Mouse (Mus musculus) lung, adult 18-20 months (tissue): ENCODE measurements around the gene Plin5.
"Not testable (repeated sequence)": the region's sequence is repeated elsewhere in the genome, so short reads cannot be mapped to it uniquely, and the experiment has no call there.

Source experiments
- DNase-seq, 2 experiments: peaks; one replicate each; pipeline ENCODE4 v3.0.0; 2022; ENCODE audit warnings: mixed read lengths in 2 of 2

Gene Plin5

DNA sequence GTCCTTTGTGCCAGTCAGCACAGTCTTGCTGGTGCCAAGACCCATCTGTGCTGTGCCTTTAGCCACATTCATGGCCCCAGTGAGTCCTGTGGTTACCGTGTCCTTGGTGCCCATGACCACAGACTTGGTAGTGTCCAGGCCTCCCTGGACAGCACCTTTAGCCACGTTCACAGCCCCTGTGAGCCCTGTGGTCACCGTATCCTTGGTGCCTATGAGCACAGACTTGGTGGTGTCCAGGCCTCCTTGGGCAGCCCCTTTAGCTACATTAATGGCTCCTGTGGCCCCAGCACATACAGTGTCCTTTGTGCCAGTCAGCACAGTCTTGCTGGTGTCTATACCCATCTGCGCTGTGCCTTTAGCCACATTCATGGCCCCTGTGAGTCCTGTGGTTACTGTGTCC, 11.0 kb downstream of the Plin5 start:
- DNase-seq = not testable (repeated sequence)

DNA sequence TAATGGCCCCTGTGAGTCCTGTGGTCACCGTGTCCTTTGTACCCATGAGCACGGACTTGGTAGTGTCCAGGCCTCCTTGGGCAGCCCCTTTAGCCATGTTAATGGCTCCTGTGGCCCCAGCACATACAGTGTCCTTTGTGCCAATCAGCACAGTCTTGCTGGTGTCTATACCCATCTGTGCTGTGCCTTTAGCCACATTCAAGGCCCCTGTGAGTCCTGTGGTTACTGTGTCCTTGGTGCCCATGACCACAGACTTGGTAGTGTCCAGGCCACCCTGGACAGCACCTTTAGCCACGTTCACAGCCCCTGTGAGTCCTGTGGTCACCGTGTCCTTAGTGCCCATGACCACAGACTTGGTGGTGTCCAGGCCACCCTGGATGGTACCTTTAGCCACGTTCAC, 12.6 kb downstream of the Plin5 start:
- not testable (repeated sequence) for DNase-seq

DNA sequence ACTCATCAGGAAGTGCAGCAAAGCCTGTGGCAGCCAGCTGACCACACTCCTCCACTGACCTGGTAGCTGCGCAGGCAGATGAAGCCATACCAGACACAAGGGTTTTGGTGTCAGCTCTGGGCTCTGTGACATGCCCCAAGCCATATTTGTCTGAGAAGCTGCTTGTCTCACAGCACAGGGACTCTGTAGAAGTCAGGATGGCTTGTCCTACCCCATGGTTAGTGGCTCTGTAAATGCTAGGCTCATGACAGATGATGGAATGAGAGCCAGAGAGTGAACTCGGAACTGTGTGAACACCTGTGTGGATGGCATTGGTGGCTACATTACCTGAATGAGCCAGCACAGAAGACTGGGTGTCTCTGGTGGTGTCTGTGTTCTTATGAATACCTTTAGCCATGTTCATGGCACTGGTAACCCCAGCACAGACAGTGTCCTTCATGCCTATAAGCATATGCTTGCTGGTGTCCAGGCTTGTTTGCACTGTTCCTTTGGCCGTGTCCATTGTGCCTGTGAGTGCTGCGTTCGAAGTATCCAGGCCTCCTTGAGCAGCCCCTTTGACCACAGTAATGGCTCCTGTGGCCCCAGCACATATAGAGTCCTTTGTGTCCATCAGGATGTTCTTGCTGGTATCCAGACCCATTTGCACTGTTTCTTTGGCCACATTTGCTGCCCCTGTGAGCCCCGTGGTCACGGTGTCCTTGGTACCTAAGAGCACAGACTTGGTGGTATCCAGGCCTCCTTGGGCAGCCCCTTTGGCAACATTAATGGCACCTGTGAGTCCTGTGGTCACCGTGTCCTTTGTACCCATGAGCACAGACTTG, 13.7 kb downstream of the Plin5 start:
- no peak for DNase-seq

DNA sequence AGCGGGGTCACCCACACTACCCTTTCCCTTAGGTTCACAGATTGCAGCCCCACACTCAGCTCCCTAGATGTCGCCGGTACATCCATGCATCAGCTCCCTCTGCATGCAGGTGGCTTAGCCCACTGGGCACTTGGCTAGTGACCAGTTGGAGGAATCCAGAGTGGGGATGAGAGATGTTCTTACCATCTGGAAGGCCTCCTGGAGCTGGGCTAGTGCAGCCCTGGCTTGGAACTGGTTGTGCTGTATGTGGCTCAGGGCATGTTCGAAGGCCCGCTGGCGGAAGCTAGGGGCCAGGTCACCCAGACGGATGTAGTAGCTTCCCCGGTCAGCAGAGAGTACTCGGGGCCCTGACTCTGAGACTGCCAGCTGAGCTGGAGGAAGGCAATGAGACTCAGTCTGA, 14.5 kb downstream of the Plin5 start:
- DNase-seq = no peak

DNA sequence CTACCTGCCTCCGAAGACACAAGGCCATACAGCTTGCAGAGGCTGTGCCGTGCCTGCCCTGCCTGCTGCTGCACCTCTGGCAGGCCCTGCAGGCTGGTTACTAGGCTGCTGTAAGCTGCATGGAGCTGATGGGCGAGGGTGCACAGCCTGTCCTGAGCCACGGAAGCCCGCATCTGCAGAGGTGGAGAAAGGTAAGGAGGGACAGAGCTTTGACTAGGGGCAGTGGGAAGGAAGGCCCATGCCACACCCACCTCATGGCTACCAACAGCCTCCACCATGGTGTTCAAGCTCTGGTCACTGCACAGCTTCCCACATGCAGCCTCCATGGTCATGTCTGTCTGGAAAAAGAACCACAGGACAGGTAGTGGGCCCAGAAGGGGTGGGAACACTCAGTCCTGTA, 15.2 kb downstream of the Plin5 start:
- DNase-seq = no peak

DNA sequence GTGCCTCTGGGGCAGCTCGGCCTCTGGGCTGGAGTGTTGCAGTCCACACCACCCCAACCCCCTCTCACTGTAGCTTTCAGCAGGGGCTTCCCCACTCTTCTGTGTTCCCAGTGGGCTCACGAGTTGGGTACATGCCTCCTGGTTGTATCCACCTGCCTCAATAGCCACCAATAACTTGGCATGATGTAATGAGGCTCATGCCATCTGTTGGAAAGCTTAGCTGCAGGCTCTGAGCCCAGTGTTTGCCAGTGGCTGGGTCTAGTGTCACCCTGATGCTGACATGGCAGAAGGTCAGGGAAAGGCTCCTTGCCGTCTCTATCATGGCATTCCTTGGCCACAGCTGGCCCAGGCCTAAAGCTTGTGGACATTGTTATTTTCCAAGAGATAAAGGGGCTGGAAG, 16.6 kb downstream of the Plin5 start:
- no peak for DNase-seq

DNA sequence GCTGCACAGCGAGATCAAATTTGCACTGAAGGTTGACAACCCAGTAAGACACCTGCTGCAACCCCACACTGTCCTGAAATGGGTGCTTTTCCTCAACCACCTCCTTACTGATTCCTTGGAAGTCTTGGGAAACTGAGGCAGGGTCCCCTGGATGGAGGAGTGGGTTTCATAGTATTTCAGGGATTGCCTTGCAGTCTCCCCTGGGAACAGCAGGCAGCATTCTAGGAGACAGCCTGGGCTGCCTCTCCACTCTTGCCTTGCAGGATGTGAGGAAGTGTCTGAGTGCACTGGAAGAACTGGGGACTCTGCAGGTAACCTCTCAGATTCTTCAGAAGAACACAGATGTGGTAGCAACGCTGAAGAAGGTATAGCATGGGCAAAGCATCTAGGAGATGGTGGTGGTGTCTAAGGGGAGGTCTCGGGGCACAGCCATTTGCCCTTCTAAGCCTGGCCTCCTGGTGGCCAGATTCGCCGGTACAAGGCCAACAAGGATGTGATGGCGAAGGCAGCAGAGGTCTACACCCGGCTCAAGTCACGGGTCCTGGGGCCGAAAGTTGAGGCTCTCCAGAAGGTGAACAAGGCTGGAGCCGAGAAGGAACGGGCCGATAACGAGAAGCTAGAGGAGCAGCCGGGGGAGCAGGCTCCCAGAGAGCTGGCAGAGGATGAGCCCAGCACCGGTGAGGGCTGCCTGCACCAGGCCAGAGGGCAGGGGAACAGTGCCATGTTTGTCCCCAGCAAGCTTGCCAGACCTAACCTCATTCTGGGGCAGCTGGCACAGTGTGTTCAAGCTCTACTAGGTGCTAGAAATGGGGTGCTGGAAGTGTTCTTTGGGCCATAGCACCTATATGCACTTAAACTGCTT, 18.5 kb downstream of the Plin5 start:
- no peak for DNase-seq

DNA sequence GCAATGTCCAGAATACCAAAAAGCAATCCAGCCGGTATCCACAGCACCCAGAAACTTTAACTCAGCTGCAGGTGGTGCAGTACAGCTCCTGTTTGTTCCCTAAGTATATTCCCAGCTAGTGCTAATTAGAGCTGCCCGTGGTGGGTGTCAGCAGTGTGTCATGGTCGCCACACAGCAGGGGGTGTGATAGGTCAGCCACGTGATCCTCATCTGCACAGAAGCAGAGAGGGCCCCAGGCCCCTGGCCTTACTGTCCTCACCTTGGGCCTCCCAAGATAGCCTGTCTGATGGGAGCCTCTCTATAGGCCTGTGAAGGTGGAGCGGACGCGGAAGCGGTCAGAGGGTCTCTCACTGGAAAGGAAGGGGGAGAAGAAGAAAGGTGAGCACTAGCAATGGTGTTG, 19.2 kb downstream of the Plin5 start:
- DNase-seq = no peak

DNA sequence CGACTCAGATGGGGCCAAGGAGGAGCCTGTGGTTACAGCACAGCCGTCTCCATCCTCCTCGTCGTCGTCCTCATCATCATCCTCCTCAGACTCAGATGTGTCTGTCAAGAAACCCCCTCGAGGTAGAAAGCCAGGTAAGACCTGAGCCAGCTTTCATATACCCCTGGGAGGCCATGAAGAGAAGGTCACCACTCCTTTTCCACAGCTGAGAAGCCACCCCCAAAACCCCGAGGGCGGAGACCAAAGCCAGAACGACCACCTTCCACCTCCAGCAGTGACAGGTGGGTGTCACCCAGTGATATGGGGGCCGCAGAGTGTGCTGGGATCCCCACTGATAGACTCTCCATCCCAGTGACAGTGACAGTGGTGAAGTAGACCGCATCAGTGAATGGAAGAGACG, 20.5 kb downstream of the Plin5 start:
- no peak for DNase-seq

DNA sequence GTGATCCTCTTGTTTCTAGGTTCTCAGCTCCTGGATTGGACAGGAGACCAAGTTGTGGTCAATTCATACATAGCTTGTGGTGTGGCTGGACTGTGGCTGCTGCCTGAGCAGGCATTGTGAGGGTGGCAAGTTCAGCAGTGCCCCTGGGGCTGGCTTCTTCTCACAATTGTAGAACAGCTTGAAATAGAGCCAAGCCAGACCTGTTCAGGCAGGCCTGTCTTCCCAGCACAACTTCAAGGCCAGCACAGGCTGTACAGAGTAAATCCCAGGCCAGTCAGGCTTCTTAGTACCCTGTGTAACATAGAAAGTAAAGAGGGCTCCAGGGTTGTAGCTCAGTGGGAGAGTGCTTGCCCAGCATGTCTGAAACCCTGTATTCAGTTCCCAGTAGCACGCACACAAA, 24.6 kb downstream of the Plin5 start:
- no peak for DNase-seq

DNA sequence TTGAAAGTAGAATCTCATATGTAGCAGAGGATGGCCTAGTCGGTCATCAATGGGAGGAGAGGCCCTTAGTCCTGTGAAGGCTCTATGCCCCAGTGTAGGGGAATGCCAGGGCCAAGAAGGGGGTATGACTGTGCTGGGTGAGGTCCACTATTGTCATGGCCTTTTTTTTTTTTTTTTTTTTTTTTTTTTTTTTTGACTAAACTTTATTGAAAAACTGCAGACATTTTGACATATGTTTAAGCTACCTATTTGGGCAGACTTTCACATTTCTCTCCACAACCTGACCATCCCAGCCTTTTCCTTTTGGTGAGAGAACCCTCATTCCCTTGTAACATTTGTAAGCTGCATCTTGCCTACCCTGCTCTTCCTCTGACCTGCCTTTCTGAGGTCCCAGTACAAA, 25.1 kb downstream of the Plin5 start:
- no peak for DNase-seq

DNA sequence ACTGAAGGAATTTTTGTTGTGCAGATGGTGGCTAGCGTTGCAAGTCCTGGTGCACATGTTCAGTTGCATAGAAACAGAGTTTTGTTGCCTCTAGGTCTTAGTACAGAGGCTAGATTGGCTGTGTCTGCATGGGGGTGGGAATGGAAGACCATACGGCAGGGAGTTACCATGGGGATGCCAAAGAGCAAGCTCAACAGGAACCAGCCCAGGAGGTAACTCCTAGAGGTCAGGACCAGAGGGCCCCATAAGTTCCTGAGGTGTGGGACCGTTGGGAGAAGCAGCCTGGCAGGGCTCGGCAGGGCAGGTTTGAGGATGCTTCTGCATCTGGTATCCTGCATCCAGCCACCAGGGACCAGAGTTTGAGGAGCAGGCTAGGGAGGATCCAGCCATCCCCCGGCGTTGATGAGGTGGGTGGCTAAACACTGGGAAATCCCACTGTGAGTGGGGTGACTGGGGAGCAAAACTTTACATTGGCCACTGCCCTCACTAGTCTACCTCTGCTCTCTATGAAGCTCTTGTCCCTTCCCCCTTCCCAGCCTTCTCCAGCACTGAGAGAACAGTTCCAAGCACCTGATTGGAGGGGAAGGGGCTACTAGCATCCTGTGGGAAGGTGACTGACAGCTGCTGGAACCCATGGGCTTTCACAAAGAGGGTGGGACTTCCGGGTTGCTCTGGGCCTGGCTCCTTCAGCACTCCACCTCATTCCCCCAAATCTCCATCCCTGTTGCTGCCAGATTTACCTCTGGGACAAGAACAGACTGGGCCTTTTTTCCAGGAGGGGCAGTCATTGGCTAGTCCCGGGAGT, 36.4 kb downstream of the Plin5 start:
- no peak for DNase-seq

DNA sequence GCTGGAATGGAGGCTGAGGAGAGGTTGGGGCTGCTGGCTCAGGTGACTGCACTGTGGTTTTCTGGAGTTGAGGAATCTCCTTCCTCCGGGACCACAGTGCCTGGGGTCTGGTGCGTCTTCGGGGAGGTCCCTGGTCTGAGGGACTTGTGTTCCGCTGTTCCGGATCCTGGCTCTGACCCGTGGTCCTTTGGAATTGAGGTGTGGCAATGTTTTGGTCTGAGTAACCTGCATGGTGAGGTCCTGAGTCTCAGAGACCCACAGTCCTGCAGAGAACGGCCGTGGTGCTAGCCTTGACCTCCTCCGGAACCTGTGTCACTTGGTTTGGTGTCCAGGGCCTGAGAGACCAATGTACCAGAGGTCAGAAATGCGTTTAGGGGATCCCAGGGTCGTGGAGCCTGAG, 37.5 kb downstream of the Plin5 start:
- peak in 1 of 2 experiments; percentile 21 for DNase-seq

DNA sequence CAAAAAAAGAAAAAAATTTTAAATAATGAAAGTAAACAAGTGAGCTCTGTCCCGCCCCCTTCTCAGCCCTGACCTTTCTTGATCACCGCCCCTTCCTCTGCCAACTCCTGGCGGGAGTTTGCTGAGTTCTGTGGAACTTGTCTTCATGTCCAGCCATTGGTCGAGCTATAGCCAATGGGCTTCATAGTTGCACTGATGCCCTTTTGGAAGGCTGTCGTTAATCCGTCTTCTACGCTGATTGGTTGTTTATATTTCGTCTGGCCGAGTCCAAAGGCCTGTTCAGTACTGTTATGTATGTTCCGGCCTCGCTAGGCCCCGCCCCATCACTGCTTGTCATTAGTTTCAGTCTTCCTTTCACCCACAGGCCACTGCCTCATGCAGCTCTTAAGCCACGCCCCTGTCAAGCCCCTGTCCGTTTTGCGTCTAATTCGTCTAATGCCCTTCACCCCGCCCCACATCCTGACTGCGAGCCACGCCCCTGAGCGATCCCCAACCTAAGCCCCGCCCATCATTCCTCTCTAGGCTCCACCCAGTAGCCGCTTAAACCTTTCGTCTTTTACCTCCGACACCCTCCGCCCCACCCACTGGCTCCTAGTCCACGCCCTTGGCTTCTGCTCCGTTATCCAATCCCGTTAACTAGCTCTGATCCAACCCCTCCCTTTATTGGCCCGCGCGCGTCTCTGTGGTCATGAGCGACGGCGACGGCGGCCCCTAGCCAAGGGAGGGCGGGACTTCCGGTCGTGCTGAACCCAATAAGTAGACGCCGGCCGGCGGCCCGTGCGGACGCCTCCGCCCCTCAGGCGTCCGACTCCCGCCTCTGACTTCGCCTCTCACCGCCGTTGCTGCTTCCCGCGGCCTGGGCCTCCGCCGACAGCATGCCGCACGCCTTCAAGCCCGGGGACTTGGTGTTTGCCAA, 38.3 kb downstream of the Plin5 start, which contains the start of gene Hdgfl2:
Gene Hdgfl2 (plus strand): TSS at position 755 of the 916 bp plus-strand sequence.
- peak; percentile 100 for DNase-seq

DNA sequence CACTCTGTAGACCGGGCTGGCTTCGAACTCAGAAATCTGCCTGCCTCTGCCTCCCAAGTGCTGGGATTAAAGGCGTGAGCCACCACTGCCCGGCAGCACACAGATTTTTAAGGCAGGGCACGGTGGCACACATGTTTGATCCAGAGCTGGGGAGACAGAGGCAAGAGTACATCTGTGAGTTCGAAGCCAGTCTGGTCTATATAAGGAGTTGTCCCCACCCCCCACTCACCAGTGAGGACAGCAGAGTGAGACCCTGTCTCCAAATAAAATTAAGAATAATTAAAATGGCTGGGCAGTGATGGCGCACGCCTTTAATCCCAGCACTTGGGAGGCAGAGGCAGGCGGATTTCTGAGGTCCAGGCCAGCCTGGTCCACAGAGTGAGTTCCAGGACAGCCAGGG, 39.0 kb downstream of the Plin5 start:
- not testable (repeated sequence) for DNase-seq

DNA sequence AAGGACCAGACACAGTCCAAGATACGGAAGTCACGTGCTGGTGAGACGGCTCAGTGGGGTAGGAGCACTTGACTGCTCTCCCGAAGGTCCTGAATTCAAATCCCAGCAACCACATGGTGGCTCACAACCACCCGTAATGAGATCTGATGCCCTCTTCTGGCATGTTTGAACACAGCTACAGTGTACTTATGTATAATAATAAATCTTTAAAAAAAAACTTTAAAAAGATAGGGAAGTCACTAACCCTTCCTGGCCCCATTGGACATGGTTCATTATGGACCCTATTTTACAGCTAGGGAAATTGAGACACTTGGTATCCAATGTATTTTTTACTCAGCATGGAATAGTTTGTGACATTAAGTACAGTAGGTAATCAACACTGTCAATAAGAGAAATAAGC, 39.9 kb downstream of the Plin5 start:
- no peak for DNase-seq

DNA sequence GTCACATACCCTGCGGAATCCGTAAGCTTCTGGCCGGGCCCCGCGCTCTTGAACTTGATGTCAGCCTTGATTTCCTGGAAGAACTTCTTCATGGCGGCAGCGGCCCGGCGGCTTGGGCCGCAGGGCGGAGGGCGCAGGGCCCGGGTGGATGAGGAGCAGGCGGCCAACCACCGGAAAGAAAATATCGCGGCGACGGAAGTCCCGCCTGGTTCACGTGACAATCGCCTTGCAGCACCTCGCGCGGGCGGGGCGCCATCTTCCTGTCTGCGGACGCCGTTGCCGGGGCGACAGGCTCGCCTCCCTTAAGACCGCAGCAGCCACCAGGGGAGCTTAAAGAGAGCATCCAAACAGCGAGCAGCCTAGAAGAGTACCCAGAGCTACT, 42.6 kb downstream of the Plin5 start, which contains the start of gene Ubxn6:
Gene Ubxn6 (minus strand): TSS at position 202 of the 382 bp plus-strand sequence.
- DNase-seq = peak; percentile 96 to 97

DNA sequence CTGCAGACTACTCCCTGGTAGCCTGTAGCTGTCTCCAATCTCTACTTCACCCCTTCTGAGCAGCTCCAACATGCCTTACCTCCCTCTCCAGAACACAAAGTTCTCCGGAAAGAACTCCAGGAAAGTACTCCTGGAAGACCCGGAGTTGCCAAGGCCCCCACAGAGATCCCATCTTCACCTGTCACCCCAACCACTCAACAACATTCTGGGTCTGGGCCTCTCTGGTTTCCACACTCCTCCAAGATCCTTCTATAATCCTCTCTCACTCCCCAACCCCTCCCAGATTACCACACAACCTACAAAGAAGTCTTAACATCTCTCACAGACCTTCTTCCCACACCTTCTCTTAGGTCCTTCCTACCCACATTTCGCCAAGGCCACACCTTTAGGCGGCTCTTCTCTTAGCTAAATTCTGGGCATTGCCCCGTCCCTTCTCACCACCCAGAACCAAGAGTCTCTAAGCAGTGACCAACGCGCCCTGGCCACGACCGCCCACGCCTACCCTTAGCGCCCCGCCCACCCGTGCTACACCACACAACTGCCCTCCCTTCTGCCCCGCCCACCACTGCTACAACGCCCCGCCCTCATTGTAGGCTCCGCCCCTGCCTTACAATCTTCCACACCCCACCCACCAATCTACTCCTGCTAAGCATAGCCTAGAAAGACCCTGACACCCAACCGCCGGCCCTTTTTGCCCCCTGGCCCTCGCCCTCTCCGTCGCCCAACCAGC, 43.1 kb downstream of the Plin5 start:
- DNase-seq = peak; percentile 84 to 91

DNA sequence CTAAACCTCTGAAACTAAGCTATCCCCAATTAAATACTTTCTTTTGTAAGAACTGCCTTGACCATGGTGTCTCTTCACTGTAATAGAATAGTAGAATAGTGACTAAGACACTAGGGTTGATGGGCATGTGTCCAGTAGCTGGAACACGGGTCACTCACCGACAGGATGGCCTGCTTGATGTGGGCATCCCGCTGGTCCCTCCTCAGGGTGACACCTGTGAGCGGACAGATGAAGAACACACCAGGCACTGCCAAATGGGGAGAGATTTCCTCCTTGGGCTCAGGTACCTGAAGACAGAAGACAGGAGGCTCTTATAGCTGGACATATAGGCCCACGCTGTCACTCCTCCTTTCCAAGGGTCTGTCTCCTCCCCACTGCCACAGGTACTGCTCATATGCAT, 45.2 kb downstream of the Plin5 start:
- no peak for DNase-seq

DNA sequence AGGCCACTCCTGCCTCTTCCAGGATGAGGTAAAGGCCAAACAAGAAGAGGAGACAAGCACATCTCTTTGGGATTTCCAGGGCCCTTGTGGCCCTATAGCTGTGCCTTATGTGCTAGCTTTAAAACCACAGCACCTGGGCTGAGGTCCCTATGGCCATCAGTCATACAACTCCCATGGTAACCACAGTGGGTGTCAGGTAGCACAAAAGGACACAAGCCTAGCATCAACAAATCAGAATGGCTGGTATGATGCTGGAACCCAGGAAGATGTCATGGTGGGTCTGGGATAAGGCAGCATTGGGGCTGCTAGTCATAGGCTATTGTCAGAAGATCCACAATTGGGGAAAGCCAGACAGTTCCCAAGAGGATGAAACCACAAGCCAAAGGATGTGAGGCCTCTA, 46.3 kb downstream of the Plin5 start:
- no peak for DNase-seq

DNA sequence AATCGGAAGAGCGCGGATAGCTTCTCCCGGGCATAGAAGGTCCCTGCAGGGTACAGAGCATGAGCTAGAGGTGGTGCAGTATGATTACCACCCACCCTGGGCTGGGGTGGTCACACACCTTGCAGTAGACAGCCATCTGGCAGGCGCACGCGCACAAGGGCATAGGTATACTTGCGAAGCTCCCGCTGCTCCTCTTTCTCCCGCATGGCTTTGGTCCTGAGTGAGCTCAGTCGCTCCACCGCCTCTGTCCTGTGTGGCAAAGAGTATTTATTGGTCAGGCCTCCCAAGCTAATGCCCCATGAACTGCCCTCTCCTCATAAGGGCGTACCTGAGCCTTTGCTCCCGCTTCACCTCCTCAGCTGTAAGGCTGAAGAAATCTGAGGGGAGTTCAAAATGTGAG, 48.3 kb downstream of the Plin5 start:
- DNase-seq = no peak
